Mouse (Mus musculus): Measurements from ENCODE around the gene Gid8. TPM values are rescaled to one million over a fixed set of nuclear protein-coding genes. Genes with fewer than 3 reads are reported as not detected.

The Gid8 gene
- total and polyA plus RNA-seq, 3 experiments, result 15.6 to 44.1 (median 32.1) TPM

DNA sequence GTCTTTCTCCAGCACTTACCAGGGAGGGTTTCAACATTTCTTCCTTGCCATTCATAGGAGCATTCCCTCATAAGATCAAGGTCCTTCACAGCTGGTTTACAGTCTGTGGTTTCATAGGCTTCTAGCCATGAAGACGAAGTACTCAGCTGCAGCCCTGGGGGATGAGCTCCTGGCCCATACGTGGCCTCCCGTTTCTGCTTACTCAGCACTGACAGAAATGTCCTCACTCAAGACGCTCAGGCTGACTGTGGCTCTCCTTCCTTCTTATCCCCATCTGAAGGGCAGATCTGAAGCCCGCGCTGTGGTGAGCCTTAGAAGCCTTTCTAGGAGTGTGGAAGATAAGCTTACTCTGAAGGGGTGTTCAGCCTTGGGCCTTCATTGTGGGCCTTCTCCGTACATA, 55.8 kb downstream of the Gid8 start:
- H3K9me3 ChIP-seq (replicated peaks; ENCODE audit: low read length), result no peaks in the 10 kb centered on the region
- dilution Hi-C loops (cut with MboI; ENCODE audit: extremely low pct_ligation_motif_present, extremely low pct_unique_long_range_greater_than_20kb, low sequenced_read_pairs) (no loop called here), in situ Hi-C loops (cut with MboI; ENCODE audit: low pct_ligation_motif_present, low pct_unique_long_range_greater_than_20kb, low sequenced_read_pairs) (loop anchor here (25.0 kb wide), 1 partner anchor 303 kb away; the partner anchor contains the start of gene Slco4a1)
- DNase-seq (ENCODE audit: extremely low read depth), result no peak
- H3K79me2 ChIP-seq (replicated peaks; ENCODE audit: control insufficient read depth, extremely low read depth, insufficient read depth, poor library complexity, severe bottlenecking), result no peaks in the 10 kb centered on the region
- H3K4me2 ChIP-seq (ENCODE audit: insufficient read depth, low read depth, poor library complexity, severe bottlenecking), result no peak overlapping the region
- H3K36me3 ChIP-seq (replicated peaks in 1 of 2; ENCODE audit: control insufficient read depth in 1 of 2, insufficient read depth in 1 of 2, low read length in 1 of 2), result no peaks in the 10 kb centered on the region
- no peak for TF ChIP-seq E2F4 (IDR thresholded peaks at IDR 0.05; ENCODE audit: insufficient replicate concordance, low read depth, low read length)
- no peak for TF ChIP-seq JUND (conservative IDR thresholded peaks at IDR 0.05; ENCODE audit: low read depth, low read length)
- no peak for TF ChIP-seq SMC3 (IDR thresholded peaks at IDR 0.05; ENCODE audit: low read depth, low read length)
- TF ChIP-seq GABPA (IDR thresholded peaks at IDR 0.05; ENCODE audit: insufficient replicate concordance, low read depth, low read length), result no peak
- peak; percentile 72; the same call in 1 of the 2 replicates for TF ChIP-seq MAFK (IDR thresholded peaks at IDR 0.05; ENCODE audit: insufficient replicate concordance, low read length)
- H3K4me1 ChIP-seq (ENCODE audit: control insufficient read depth in 1 of 2, insufficient read depth in 2 of 2), result peaks cover 5% of the 10 kb centered on the region in 2 experiments; a peak in 2 of 4 replicates
- no peak overlapping the region for H3K4me3 ChIP-seq (replicated peaks in 1 of 3; ENCODE audit: low read depth in 2 of 3, low read length in 2 of 3, poor library complexity in 1 of 3)
- H3K9ac ChIP-seq (ENCODE audit: insufficient read depth, low read depth), result no peak overlapping the region
- H3K27me3 ChIP-seq (replicated peaks), result peaks cover 84% of the 10 kb centered on the region
- H3K27ac ChIP-seq (ENCODE audit: insufficient read depth, low read depth), result no peak overlapping the region

Other genes with a start within 250 kb of the Gid8 start
- not detected in 2 replicates for gene Ntsr1, start 210.1 kb upstream of the Gid8 start, total RNA-seq (2012; rRNA removed)
- not detected in 2 replicates for gene Ntsr1, start 210.1 kb upstream of the Gid8 start, total RNA-seq (2014; rRNA removed)
- not detected in 2 replicates for gene Ntsr1, start 210.1 kb upstream of the Gid8 start, polyA plus RNA-seq (2012; ENCODE audit: insufficient read length, low read depth)
- gene Mrgbp, start 128.8 kb upstream of the Gid8 start, total RNA-seq (2012; rRNA removed), result 31.2 and 39.7 TPM in 2 replicates
- gene Mrgbp, start 128.8 kb upstream of the Gid8 start, total RNA-seq (2014; rRNA removed), result 64.6 and 65.5 TPM in 2 replicates
- 47.5 and 54.6 TPM in 2 replicates for gene Mrgbp, start 128.8 kb upstream of the Gid8 start, polyA plus RNA-seq (2012; ENCODE audit: insufficient read length, low read depth)
- 79.1 and 79.8 TPM in 2 replicates for gene Ogfr, start 120.9 kb upstream of the Gid8 start, total RNA-seq (2012; rRNA removed)
- 57.3 and 58.3 TPM in 2 replicates for gene Ogfr, start 120.9 kb upstream of the Gid8 start, total RNA-seq (2014; rRNA removed)
- 67.0 and 82.9 TPM in 2 replicates for gene Ogfr, start 120.9 kb upstream of the Gid8 start, polyA plus RNA-seq (2012; ENCODE audit: insufficient read length, low read depth)
- gene Col9a3, start 112.3 kb upstream of the Gid8 start, total RNA-seq (2012; rRNA removed), result 1.9 and 2.0 TPM in 2 replicates
- gene Col9a3, start 112.3 kb upstream of the Gid8 start, total RNA-seq (2014; rRNA removed), result 0.56 and 0.57 TPM in 2 replicates
- gene Col9a3, start 112.3 kb upstream of the Gid8 start, polyA plus RNA-seq (2012; ENCODE audit: insufficient read length, low read depth), result 0.87 and 2.1 TPM in 2 replicates
- not detected in 2 replicates for gene Tcfl5, start 67.4 kb upstream of the Gid8 start, total RNA-seq (2012; rRNA removed)
- gene Tcfl5, start 67.4 kb upstream of the Gid8 start, total RNA-seq (2014; rRNA removed), result not detected in 2 replicates
- not detected in 2 replicates for gene Tcfl5, start 67.4 kb upstream of the Gid8 start, polyA plus RNA-seq (2012; ENCODE audit: insufficient read length, low read depth)
- gene Dido1, start 118 bp upstream of the Gid8 start, total RNA-seq (2012; rRNA removed), result 24.9 and 30.0 TPM in 2 replicates
- gene Dido1, start 118 bp upstream of the Gid8 start, total RNA-seq (2014; rRNA removed), result 15.5 and 16.4 TPM in 2 replicates
- gene Dido1, start 118 bp upstream of the Gid8 start, polyA plus RNA-seq (2012; ENCODE audit: insufficient read length, low read depth), result 25.0 and 25.8 TPM in 2 replicates
- 13.4 and 16.2 TPM in 2 replicates for gene Slc17a9, start 15.1 kb downstream of the Gid8 start, total RNA-seq (2012; rRNA removed)
- gene Slc17a9, start 15.1 kb downstream of the Gid8 start, total RNA-seq (2014; rRNA removed), result 6.5 and 7.2 TPM in 2 replicates
- 23.7 and 26.0 TPM in 2 replicates for gene Slc17a9, start 15.1 kb downstream of the Gid8 start, polyA plus RNA-seq (2012; ENCODE audit: insufficient read length, low read depth)
- not detected in 2 replicates for gene Bhlhe23, start 66.8 kb downstream of the Gid8 start, total RNA-seq (2012; rRNA removed)
- not detected in 2 replicates for gene Bhlhe23, start 66.8 kb downstream of the Gid8 start, total RNA-seq (2014; rRNA removed)
- not detected in 2 replicates for gene Bhlhe23, start 66.8 kb downstream of the Gid8 start, polyA plus RNA-seq (2012; ENCODE audit: insufficient read length, low read depth)
- gene Ythdf1, start 210.8 kb downstream of the Gid8 start, total RNA-seq (2012; rRNA removed), result 27.5 and 33.1 TPM in 2 replicates
- gene Ythdf1, start 210.8 kb downstream of the Gid8 start, total RNA-seq (2014; rRNA removed), result 40.7 and 42.5 TPM in 2 replicates
- 57.4 and 67.0 TPM in 2 replicates for gene Ythdf1, start 210.8 kb downstream of the Gid8 start, polyA plus RNA-seq (2012; ENCODE audit: insufficient read length, low read depth)
- not detected in 2 replicates for gene Birc7, start 218.9 kb downstream of the Gid8 start, total RNA-seq (2012; rRNA removed)
- not detected in 2 replicates for gene Birc7, start 218.9 kb downstream of the Gid8 start, total RNA-seq (2014; rRNA removed)
- not detected in 2 replicates for gene Birc7, start 218.9 kb downstream of the Gid8 start, polyA plus RNA-seq (2012; ENCODE audit: insufficient read length, low read depth)
- gene Nkain4, start 244.6 kb downstream of the Gid8 start, total RNA-seq (2012; rRNA removed), result not detected in 2 replicates
- gene Nkain4, start 244.6 kb downstream of the Gid8 start, total RNA-seq (2014; rRNA removed), result not detected in 2 replicates
- not detected in 2 replicates for gene Nkain4, start 244.6 kb downstream of the Gid8 start, polyA plus RNA-seq (2012; ENCODE audit: insufficient read length, low read depth)

All from CH12.LX (cell line).